Mouse (Mus musculus) limb, embryonic 11.5 days (tissue): Measurements from ENCODE around the gene Ppp2r1b. TPM values are rescaled to one million over a fixed set of nuclear protein-coding genes. Genes with fewer than 3 reads are reported as not detected.
A peak's percentile ranks its signal among the peaks of the same experiment; 100 is the strongest.

Experiments used
- ATAC-seq: fragments of 200-750 bp; cut with Nextera tagmentation; 2 replicates; pipeline ENCODE4 v1.8.0; 2017; ENCODE audit warnings: low read depth; ENCODE audit not compliant: insufficient number of reproducible peaks, low FRiP score, low TSS enrichment
- DNase-seq: peaks from one replicate; pipeline ENCODE4 v3.0.0-alpha.2; 2015; ENCODE audit warnings: low spot score
- H3K27ac ChIP-seq: fragments of 300-500 bp; sonication (generic); replicated peaks from 2 replicates; pipeline ENCODE4 v1.5.1; 2014; ENCODE audit warnings: low read depth, mild to moderate bottlenecking, low read length
- H3K27me3 ChIP-seq: fragments of 300-500 bp; sonication (generic); 2 replicates; pipeline ENCODE4 v1.6.1; 2014; ENCODE audit warnings: mild to moderate bottlenecking, low read length, mixed read lengths; ENCODE audit not compliant: control insufficient read depth, insufficient read depth
- H3K36me3 ChIP-seq: fragments of 300-500 bp; sonication (generic); 2 replicates; pipeline ENCODE4 v1.6.1; 2014; ENCODE audit warnings: mild to moderate bottlenecking, low read length, moderate library complexity, mixed read lengths; ENCODE audit not compliant: control insufficient read depth, insufficient read depth
- H3K4me1 ChIP-seq: fragments of 300-500 bp; sonication (generic); 2 replicates; pipeline ENCODE4 v1.6.1; 2014; ENCODE audit warnings: low read length, mixed read lengths; ENCODE audit not compliant: control insufficient read depth, insufficient read depth
- H3K4me2 ChIP-seq: fragments of 300-500 bp; sonication (generic); 2 replicates; pipeline ENCODE4 v1.6.1; 2014; ENCODE audit warnings: low read depth, mild to moderate bottlenecking, moderate library complexity; ENCODE audit not compliant: severe bottlenecking
- H3K4me3 ChIP-seq: fragments of 300-500 bp; sonication (generic); 2 replicates; pipeline ENCODE4 v1.5.1; 2014; ENCODE audit warnings: low read depth, low read length
- H3K9ac ChIP-seq: fragments of 300-500 bp; sonication (generic); 2 replicates; pipeline ENCODE4 v1.6.1; 2014; ENCODE audit warnings: mild to moderate bottlenecking, low read length
- H3K9me3 ChIP-seq: fragments of 300-500 bp; sonication (generic); 2 replicates; pipeline ENCODE4 v1.6.1; 2016; ENCODE audit warnings: low read length; ENCODE audit not compliant: control insufficient read depth
- WGBS: fragments of 180-500 bp; shearing (Covaris S2); extraction: QIAGEN DNeasy Blood & Tissue Kit; methylation state at CpG from one replicate; pipeline ENCODE4 v1.1.7; 2014; 5-methylcytosine and 5-hydroxymethylcytosine counted together
- polyA plus RNA-seq: library from polyadenylated mRNA; unstranded; fragments of >200 nt; fragmentation: Nextera tagmentation; extraction: Ambion mirVana; gene quantifications from 2 replicates; pipeline ENCODE4 v1.2.1, GENCODE M21; 2014

Gene Ppp2r1b
- polyA plus RNA-seq, 1 experiment from 2014 or later, result 126 TPM

DNA sequence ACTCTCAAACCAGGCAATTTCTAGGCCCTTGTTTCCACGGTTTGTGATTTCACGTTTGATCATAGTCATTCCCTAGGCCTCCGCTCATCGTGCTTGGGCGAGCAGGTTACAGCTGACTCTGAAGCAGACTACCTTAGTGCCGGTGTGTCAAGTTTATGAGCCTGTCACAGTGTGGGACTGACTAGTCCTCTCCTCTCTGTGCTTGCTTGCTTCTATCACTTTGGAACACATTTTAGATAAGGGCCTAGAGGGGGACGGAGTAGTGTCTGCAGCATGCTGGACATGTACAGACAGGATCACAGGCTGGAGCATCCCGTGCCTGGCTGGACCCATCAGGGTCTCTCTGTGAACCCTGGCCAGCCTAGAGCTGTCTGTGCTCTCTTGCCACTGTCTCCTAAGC lies 9.3 kb downstream of the Ppp2r1b start:
- H3K9me3 ChIP-seq, result no peaks in the 10 kb centered on the region
- no peak overlapping the region for H3K4me3 ChIP-seq
- DNase-seq, result no peak
- no peak overlapping the region for H3K27ac ChIP-seq
- 66% methylated on average over 8 of the region's 8 CpGs for WGBS
- H3K4me2 ChIP-seq, result no peak overlapping the region
- no peaks in the 10 kb centered on the region for H3K27me3 ChIP-seq
- no peak overlapping the region for H3K9ac ChIP-seq
- peaks cover 13% of the 10 kb centered on the region; the same call in 1 of the 2 replicates for H3K4me1 ChIP-seq
- H3K36me3 ChIP-seq, result no peaks in the 10 kb centered on the region; the same call in 1 of the 2 replicates
- no peak for ATAC-seq

DNA sequence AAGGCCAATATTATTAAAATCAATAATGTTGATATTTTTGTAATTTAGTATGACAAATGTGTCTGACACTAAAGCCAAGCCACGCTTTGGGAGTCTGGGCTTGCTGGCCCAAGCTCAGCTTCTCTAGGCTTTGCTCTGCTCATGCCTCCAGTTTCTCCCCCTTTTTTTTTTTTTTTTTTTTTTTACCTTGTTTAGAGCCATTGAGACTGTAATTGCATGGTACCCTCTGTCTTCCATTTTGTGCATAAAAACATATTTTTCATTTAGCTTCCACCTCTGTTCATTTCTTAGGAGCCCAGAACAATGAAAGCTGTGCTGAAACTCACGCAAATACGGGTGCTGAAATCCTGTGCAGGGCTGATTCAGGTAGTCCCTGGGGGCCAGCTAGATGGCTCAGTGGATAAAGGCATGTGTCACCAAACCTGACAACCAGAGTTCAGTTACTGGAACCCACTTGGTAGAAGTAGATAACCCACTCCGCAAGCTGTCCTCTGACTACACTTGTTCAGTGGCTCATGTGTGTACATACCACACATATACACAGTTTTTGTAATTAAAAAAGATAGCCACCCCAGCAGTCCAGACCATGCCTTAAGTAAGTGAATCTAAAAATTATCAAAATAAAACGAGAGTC lies 10.1 kb downstream of the Ppp2r1b start:
- no peak for ATAC-seq
- DNase-seq, result no peak
- Histone ChIP-seq H3K4me1 (peaks cover 13% of the 10 kb centered on the region; the same call in 1 of the 2 replicates), H3K27ac (no peak overlapping the region), H3K36me3 (peaks cover 5% of the 10 kb centered on the region), H3K27me3 (no peaks in the 10 kb centered on the region), H3K9ac (no peak overlapping the region), H3K4me3 (no peak overlapping the region), H3K9me3 (no peaks in the 10 kb centered on the region), H3K4me2 (no peak overlapping the region)
- 88% methylated on average over 5 of the region's 5 CpGs for WGBS

DNA sequence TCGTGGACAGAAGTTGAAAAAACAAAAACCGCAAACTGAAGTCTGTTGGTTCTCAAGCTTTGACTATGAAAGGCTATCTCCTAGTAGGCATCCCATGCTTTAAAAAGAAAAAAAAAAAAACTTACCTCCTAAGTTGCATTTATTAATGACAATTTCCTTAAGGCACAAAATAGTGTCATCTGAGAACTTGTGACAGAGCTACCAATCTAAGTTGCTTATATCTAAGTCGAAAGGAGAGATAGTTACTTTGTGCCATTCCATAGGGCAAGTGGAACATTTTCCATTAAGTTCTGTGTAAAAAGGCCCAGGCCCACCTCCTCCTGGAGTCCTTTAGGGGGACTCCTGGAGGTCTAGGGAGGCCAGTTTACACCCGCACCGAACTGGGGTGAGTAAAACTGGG lies 10.7 kb downstream of the Ppp2r1b start:
- 60% methylated on average over 5 of the region's 5 CpGs for WGBS
- no peak overlapping the region for H3K4me2 ChIP-seq
- no peak overlapping the region for H3K27ac ChIP-seq
- ATAC-seq (no peak), DNase-seq (no peak)
- H3K36me3 ChIP-seq, result peaks cover 5% of the 10 kb centered on the region
- H3K9me3 ChIP-seq, result no peaks in the 10 kb centered on the region
- H3K27me3 ChIP-seq, result no peaks in the 10 kb centered on the region
- H3K9ac ChIP-seq, result no peak overlapping the region
- peaks cover 13% of the 10 kb centered on the region; the same call in 1 of the 2 replicates for H3K4me1 ChIP-seq
- H3K4me3 ChIP-seq, result no peak overlapping the region

DNA sequence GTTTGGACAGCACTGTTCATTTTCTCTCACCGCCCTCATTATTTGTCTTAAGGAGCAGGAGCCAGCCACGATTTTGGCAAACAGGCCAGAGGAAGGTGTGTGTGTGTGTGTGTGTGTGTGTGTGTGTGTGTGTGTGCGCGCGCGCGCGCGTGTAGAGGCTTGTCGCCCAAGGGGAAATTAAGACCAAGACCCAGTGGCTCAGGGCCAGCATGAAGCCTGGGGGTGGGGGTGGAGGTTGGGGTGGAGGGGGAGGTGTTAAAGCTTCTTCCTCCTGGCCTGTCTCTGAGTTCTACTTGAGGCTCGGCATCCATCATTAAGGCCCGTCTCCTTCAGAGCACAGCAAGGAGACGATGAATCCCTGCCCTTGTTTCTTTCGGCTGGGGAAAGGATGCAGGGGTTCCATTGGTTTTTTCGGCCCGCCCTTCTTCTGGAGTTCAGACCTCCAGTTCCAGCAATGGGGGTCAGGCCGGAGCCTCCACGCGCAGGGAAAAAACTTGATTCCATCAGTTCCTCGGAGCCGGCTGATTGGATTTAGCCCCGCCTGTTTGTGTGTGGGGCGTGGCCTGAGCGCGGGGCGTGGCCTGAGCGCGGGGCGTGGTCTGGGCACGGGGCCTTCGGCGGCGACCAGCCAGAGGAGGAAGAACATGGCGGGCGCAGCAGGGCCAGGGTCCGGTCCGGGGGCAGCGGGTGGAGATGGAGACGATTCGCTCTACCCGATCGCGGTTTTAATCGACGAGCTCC lies 11.4 kb downstream of the Ppp2r1b start:
- H3K4me3 ChIP-seq, result peak overlapping the region; percentile 97
- H3K9me3 ChIP-seq, result no peaks in the 10 kb centered on the region
- ATAC-seq (peak; percentile 91), DNase-seq (peak; percentile 98)
- H3K4me2 ChIP-seq, result peak overlapping the region; percentile 68
- peak overlapping the region; percentile 86 for H3K9ac ChIP-seq
- peaks cover 7% of the 10 kb centered on the region for H3K36me3 ChIP-seq
- H3K27me3 ChIP-seq, result no peaks in the 10 kb centered on the region
- peaks cover 13% of the 10 kb centered on the region; the same call in 1 of the 2 replicates for H3K4me1 ChIP-seq
- under 1% methylated on average over 45 of the region's 45 CpGs for WGBS
- H3K27ac ChIP-seq, result peak overlapping the region; percentile 68

DNA sequence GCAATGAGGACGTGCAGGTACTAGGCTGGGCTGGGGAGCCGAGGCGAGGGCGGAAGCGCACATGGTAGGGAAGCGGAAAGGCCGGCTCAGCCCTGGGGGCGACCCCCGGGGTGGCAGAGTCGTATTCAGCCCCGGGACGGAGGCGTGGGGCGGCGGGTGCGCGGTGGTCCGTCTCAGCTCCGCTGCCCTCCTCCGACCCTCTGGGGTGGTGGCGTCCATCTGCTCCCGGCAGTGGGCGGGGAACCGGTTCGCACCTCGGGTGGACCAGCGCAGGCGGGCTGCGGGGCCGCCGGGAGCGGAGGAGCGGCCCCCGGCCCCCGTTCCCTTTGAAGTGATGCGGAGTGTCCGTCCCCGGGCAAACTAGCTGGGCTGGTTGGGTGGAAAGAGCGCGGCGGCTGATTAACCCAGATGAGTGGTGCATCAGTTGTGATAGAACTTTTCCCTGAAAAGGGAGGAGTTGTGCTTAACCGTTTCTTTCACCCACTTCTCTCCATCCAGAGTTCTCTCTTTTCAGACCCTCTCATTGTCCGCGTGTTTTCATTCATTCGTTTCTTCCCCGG lies 12.1 kb downstream of the Ppp2r1b start:
- Histone ChIP-seq H3K9ac (peak overlapping the region; percentile 86), H3K4me2 (peak overlapping the region; percentile 68), H3K27me3 (no peaks in the 10 kb centered on the region), H3K27ac (peak overlapping the region; percentile 68), H3K4me1 (peaks cover 13% of the 10 kb centered on the region; the same call in 1 of the 2 replicates), H3K4me3 (peak overlapping the region; percentile 97), H3K9me3 (no peaks in the 10 kb centered on the region), H3K36me3 (peaks cover 13% of the 10 kb centered on the region)
- ATAC-seq (peak; percentile 63; the same call in 1 of the 2 replicates), DNase-seq (no peak)
- WGBS, result under 1% methylated on average over 44 of the region's 46 CpGs

DNA sequence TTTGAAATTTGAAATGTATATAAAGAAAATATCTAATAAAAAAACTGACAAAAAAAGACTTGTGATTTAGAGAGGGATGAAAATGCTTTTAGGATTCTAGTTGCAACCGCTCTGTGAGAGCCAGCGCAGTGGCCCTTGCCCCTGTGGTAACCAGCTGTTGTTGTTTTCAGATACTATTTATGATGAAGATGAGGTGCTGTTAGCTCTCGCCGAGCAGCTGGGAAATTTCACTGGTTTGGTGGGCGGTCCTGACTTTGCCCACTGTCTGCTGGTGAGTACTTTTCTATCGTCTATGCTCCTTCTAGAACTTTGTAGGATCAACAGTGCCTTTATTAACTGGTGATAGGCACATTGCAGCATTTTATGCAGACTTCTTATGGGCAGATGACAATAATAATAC lies 13.6 kb downstream of the Ppp2r1b start:
- Histone ChIP-seq H3K4me3 (no peak overlapping the region), H3K4me2 (no peak overlapping the region), H3K4me1 (peaks cover 11% of the 10 kb centered on the region; the same call in 1 of the 2 replicates), H3K36me3 (peaks cover 19% of the 10 kb centered on the region), H3K27ac (no peak overlapping the region), H3K27me3 (no peaks in the 10 kb centered on the region), H3K9ac (no peak overlapping the region), H3K9me3 (no peaks in the 10 kb centered on the region)
- ATAC-seq (no peak), DNase-seq (no peak)
- 95% methylated on average over 6 of the region's 6 CpGs for WGBS

DNA sequence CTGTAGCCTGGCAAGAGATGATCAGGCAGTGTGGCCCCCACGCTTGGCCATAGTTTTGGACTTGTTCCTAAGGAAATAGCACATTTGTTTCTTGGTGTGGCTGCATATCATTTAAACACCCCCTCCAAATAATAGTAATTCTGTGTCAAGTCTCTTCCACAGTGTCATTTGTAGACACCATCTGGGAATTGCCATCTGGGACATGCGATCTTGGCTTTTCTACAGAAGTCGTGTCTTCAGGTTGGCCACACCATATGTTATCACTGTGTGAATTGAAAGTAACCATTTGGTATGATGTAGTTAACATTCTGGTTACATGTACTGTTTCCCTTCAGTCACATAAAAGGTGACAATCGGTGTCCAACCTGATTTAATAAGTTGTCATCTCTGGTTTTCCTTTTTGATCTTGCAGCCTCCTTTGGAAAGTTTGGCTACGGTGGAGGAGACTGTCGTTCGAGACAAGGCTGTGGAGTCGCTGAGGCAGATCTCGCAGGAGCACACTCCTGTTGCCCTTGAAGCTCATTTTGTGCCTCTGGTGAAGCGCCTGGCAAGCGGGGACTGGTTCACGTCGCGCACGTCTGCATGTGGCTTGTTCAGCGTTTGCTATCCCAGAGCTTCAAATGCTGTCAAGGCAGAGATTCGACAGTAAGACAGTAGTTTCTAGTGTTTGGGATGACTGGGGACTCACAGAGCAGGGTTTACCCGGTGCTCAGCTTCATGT lies 16.2 kb downstream of the Ppp2r1b start:
- peaks cover 26% of the 10 kb centered on the region for H3K36me3 ChIP-seq
- H3K4me1 ChIP-seq, result peaks cover 3% of the 10 kb centered on the region; the same call in 1 of the 2 replicates
- H3K27me3 ChIP-seq, result no peaks in the 10 kb centered on the region
- no peak overlapping the region for H3K4me2 ChIP-seq
- ATAC-seq (no peak), DNase-seq (no peak)
- no peak overlapping the region for H3K27ac ChIP-seq
- H3K9ac ChIP-seq, result no peak overlapping the region
- H3K4me3 ChIP-seq, result no peak overlapping the region
- 93% methylated on average over 18 of the region's 18 CpGs for WGBS
- H3K9me3 ChIP-seq, result no peaks in the 10 kb centered on the region

DNA sequence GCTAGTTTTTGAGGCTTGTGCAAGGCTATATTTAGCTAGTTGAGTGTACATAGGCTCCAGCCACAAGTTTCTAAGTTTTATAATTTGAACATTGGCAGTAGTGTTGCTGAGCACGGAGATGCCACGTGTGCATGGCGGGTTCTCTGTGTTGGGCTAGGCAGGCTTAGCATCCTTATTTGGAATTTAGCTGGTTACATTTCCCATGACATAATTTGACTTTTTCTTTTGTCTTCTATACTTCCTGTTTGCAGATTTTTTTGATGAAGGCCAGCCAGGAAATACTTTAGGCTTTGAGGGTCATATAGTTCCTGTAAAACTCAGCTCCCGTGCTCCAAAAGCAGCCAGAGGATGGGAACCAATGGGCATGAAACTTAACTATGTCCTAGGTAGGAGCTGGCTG lies 18.7 kb downstream of the Ppp2r1b start:
- ATAC-seq, result no peak
- no peaks in the 10 kb centered on the region for H3K9me3 ChIP-seq
- no peaks in the 10 kb centered on the region for H3K4me1 ChIP-seq
- no peak for DNase-seq
- H3K9ac ChIP-seq, result no peak overlapping the region
- no peak overlapping the region for H3K4me2 ChIP-seq
- peaks cover 41% of the 10 kb centered on the region for H3K36me3 ChIP-seq
- H3K27me3 ChIP-seq, result no peaks in the 10 kb centered on the region
- H3K4me3 ChIP-seq, result no peak overlapping the region
- no peak overlapping the region for H3K27ac ChIP-seq
- WGBS, result 95% methylated on average over 4 of the region's 4 CpGs
